8 mouse cellular contexts compared by ENCODE assay signal in genomic region chr4:129672878-129673449, GRCm38 (mm10). TPM values are rescaled to one million over a fixed set of nuclear protein-coding genes. Genes with fewer than 3 reads are reported as not detected.
DNase-seq lines count a peak whose midpoint lies in the region; ATAC-seq and TF ChIP-seq lines count a peak whose summit lies in the region.

No protein-coding gene starts in this region.

- peak overlapping the region; percentile 77 for H3K4me3 ChIP-seq in cerebellum, adult 2 months (replicated peaks; ENCODE audit: insufficient read depth, low read depth, low read length)
- peak overlapping the region; percentile 99 for H3K4me3 ChIP-seq in E14TG2a.4 (replicated peaks; ENCODE audit: low read length)
- peak overlapping the region; percentile 94 for H3K4me3 ChIP-seq in macrophage (ENCODE audit: inconsistent target)

- no peaks in the 10 kb centered on the region for H3K9me3 ChIP-seq in E14TG2a.4 (ENCODE audit: low read length)

- H3K27me3 ChIP-seq in cerebellum, adult 2 months (ENCODE audit: control insufficient read depth, insufficient read depth, low read length) = no peaks in the 10 kb centered on the region
- H3K27me3 ChIP-seq in E14TG2a.4 (ENCODE audit: insufficient read depth, low read length) = no peaks in the 10 kb centered on the region

- peaks cover 2% of the 10 kb centered on the region; the same call in 1 of the 2 replicates for H3K4me1 ChIP-seq in cerebellum, adult 2 months (ENCODE audit: control insufficient read depth, insufficient read depth, low read length)
- peaks cover 28% of the 10 kb centered on the region for H3K4me1 ChIP-seq in E14TG2a.4 (replicated peaks; ENCODE audit: low read depth, low read length)

- TF ChIP-seq CTCF in cerebellum, adult 2 months (IDR thresholded peaks at IDR 0.05; ENCODE audit: borderline replicate concordance, insufficient read depth, low read depth, low read length) = no peak
- no peak for TF ChIP-seq CTCF in E14TG2a.4 (conservative IDR thresholded peaks at IDR 0.05; ENCODE audit: low read length)

- H3K36me3 ChIP-seq in E14TG2a.4 (ENCODE audit: insufficient read depth, low read length) = peaks cover 10% of the 10 kb centered on the region
- H3K36me3 ChIP-seq in macrophage (ENCODE audit: inconsistent target) = no peaks in the 10 kb centered on the region; the same call in 1 of the 2 replicates

- H3K79me2 ChIP-seq in macrophage (ENCODE audit: inconsistent target) = peaks cover 41% of the 10 kb centered on the region

- DNase-seq in cerebellum, adult 2 months = no peak
- DNase-seq in cerebellum, adult 9-11 months = no peak
- no peak for DNase-seq in right cerebral cortex, adult 2 months (ENCODE audit: low spot score in 2 of 2)
- no peak for DNase-seq in embryo, embryonic 10 days (ENCODE audit: low spot score)
- DNase-seq in urinary bladder, postnatal 25 days (ENCODE audit: low spot score) = no peak

- 0 out of 2 replicates have a peak, but pooled peaks have one; percentile 4 for ATAC-seq in granulocyte monocyte progenitor cell, adult 5-6 weeks (replicated peaks; ENCODE audit: poor library complexity, severe bottlenecking)

- no peak for TF ChIP-seq POLR2A in cerebellum, adult 2 months (IDR thresholded peaks at IDR 0.05; ENCODE audit: borderline replicate concordance, insufficient read depth, low read length)

- H3K27ac ChIP-seq in cerebellum, adult 2 months (ENCODE audit: insufficient read depth, low read length) = peak overlapping the region; percentile 9; the same call in 1 of the 2 replicates
- peak overlapping the region; percentile 72 for H3K27ac ChIP-seq in macrophage

- WGBS in cerebellum, adult 2 months = 9% methylated on average over 10 of the region's 10 CpGs
- WGBS in macrophage (ENCODE audit: missing documents) = 3% methylated on average over 10 of the region's 10 CpGs

RNA-seq across cellular contexts. Expression of gene Kpna6, which starts 0.4 kb away (rescaled TPM):
- polyA plus RNA-seq in cerebellum, adult 2 months (2012; rRNA removed) = 55.3 and 56.9 TPM in 2 replicates
- total RNA-seq in granulocyte monocyte progenitor cell, adult 5-6 weeks (2014; fragmentation: Nextera tagmentation) = 41.0 and 61.4 TPM in 2 replicates
- 20.4 and 26.4 TPM in 2 replicates for total RNA-seq in granulocyte monocyte progenitor cell, adult 5-6 weeks (2017)
- total RNA-seq in macrophage (2018; cell fraction: chromatin; rRNA removed) = 10 to 100 TPM; 17.1 to 63.6 (median 43.2) TPM
- total RNA-seq in macrophage (2018; cell fraction: cytosol; rRNA removed) = 10 to 100 TPM; 35.7 to 53.9 (median 45.4) TPM
- total RNA-seq in macrophage (2018; cell fraction: nucleus; rRNA removed) = 10 to 100 TPM; 20.7 to 59.0 (median 40.8) TPM
- polyA plus RNA-seq in macrophage (2018) = 30.7 to 40.5 TPM (median 31.0 TPM) in 3 replicates

RNA-seq across cellular contexts. Expression of gene Tmem39b, which starts 23.7 kb away (rescaled TPM):
- polyA plus RNA-seq in cerebellum, adult 2 months (2012; rRNA removed) = 13.2 and 13.8 TPM in 2 replicates
- total RNA-seq in granulocyte monocyte progenitor cell, adult 5-6 weeks (2014; fragmentation: Nextera tagmentation) = 15.8 and 44.1 TPM in 2 replicates
- 6.2 and 12.2 TPM in 2 replicates for total RNA-seq in granulocyte monocyte progenitor cell, adult 5-6 weeks (2017)
- 10 to 100 TPM in 4 of 26 experiments, 1 to 10 TPM in 19, under 1 TPM in 3; 0.52 to 14.4 (median 4.4) TPM for total RNA-seq in macrophage (2018; cell fraction: chromatin; rRNA removed)
- 1 to 10 TPM; 2.9 to 8.6 (median 5.6) TPM for total RNA-seq in macrophage (2018; cell fraction: cytosol; rRNA removed)
- 10 to 100 TPM in 1 of 26 experiments, 1 to 10 TPM in 25; 1.7 to 11.9 (median 4.7) TPM for total RNA-seq in macrophage (2018; cell fraction: nucleus; rRNA removed)
- 4.1 to 7.6 TPM (median 5.6 TPM) in 3 replicates for polyA plus RNA-seq in macrophage (2018)

RNA-seq across cellular contexts. Expression of gene Txlna, which starts 32.1 kb away (rescaled TPM):
- 40.0 and 40.6 TPM in 2 replicates for polyA plus RNA-seq in cerebellum, adult 2 months (2012; rRNA removed)
- 40.9 and 50.2 TPM in 2 replicates for total RNA-seq in granulocyte monocyte progenitor cell, adult 5-6 weeks (2014; fragmentation: Nextera tagmentation)
- 106 and 107 TPM in 2 replicates for total RNA-seq in granulocyte monocyte progenitor cell, adult 5-6 weeks (2017)
- 100 to 1,000 TPM in 1 of 26 experiments, 10 to 100 TPM in 25; 23.0 to 105 (median 64.1) TPM for total RNA-seq in macrophage (2018; cell fraction: chromatin; rRNA removed)
- total RNA-seq in macrophage (2018; cell fraction: cytosol; rRNA removed) = 10 to 100 TPM; 21.3 to 64.8 (median 40.1) TPM
- total RNA-seq in macrophage (2018; cell fraction: nucleus; rRNA removed) = 10 to 100 TPM; 16.7 to 69.6 (median 45.1) TPM
- 34.1 to 39.3 TPM (median 37.5 TPM) in 3 replicates for polyA plus RNA-seq in macrophage (2018)

RNA-seq across cellular contexts. Expression of gene Ccdc28b, which starts 49.2 kb away (rescaled TPM):
- 184 and 201 TPM in 2 replicates for polyA plus RNA-seq in cerebellum, adult 2 months (2012; rRNA removed)
- 44.7 and 57.5 TPM in 2 replicates for total RNA-seq in granulocyte monocyte progenitor cell, adult 5-6 weeks (2014; fragmentation: Nextera tagmentation)
- total RNA-seq in granulocyte monocyte progenitor cell, adult 5-6 weeks (2017) = 53.4 and 65.8 TPM in 2 replicates
- total RNA-seq in macrophage (2018; cell fraction: chromatin; rRNA removed) = 10 to 100 TPM in 19 of 26 experiments, 1 to 10 TPM in 7; 4.0 to 65.0 (median 29.8) TPM
- 10 to 100 TPM in 21 of 26 experiments, 1 to 10 TPM in 5; 2.6 to 21.6 (median 14.1) TPM for total RNA-seq in macrophage (2018; cell fraction: cytosol; rRNA removed)
- 10 to 100 TPM in 22 of 26 experiments, 1 to 10 TPM in 4; 3.8 to 61.2 (median 22.1) TPM for total RNA-seq in macrophage (2018; cell fraction: nucleus; rRNA removed)
- 12.7 to 15.3 TPM (median 14.1 TPM) in 3 replicates for polyA plus RNA-seq in macrophage (2018)

RNA-seq across cellular contexts. Expression of gene Iqcc, which starts 54.1 kb away (rescaled TPM):
- polyA plus RNA-seq in cerebellum, adult 2 months (2012; rRNA removed) = 37.1 and 40.6 TPM in 2 replicates
- 22.0 and 26.0 TPM in 2 replicates for total RNA-seq in granulocyte monocyte progenitor cell, adult 5-6 weeks (2014; fragmentation: Nextera tagmentation)
- 15.0 and 15.7 TPM in 2 replicates for total RNA-seq in granulocyte monocyte progenitor cell, adult 5-6 weeks (2017)
- total RNA-seq in macrophage (2018; cell fraction: chromatin; rRNA removed) = 10 to 100 TPM in 17 of 26 experiments, 1 to 10 TPM in 9; 1.5 to 46.4 (median 12.4) TPM
- 10 to 100 TPM in 6 of 26 experiments, 1 to 10 TPM in 20; 4.3 to 12.2 (median 8.5) TPM for total RNA-seq in macrophage (2018; cell fraction: cytosol; rRNA removed)
- total RNA-seq in macrophage (2018; cell fraction: nucleus; rRNA removed) = 10 to 100 TPM in 15 of 26 experiments, 1 to 10 TPM in 11; 1.4 to 52.9 (median 12.5) TPM
- 7.5 to 12.3 TPM (median 8.9 TPM) in 3 replicates for polyA plus RNA-seq in macrophage (2018)
